Mouse (Mus musculus): ENCODE measurements at regions not wholly inside any gene's neighbourhood (a gene's known extent, or its start where the extent isn't known, plus 50 kb on each side); places are given as distances from the start of the nearest gene placed in this dataset.

DNA sequence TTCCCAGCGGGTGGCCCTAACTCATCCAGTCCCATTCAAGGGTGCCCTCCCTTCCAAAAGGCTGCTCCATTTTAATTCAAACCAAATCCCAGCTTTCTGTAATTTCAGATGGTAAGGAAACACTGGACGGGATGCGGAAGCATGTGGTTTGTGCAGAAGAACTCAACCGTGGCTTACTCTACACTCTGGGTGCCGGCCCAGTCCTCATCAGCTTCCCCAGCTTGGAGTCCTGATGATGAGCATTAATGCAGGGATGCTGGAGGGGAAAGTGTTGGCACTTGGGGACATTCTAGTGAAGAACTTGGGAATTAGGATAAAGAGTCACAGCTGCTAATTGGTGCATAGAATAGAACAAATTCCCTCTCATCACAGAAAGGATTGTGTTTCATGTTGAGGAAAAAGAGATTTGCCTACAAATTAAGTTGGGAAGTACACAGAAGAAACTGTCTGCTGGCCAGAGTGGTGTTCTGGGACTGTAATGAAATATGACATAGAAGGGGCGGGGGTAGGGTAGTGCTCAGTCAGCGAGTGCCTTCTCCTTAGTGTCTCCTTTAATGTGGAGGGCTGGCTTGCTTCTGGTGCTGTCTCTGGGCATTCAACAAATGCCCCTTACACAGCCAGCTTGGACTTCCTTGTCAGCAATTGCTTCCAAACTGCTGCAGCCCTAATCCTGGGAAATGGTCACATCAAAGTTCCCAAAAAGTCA lies 285.0 kb upstream of the Bmper start:
- in situ Hi-C loops (cut with MboI, MseI) = no loop called here

DNA sequence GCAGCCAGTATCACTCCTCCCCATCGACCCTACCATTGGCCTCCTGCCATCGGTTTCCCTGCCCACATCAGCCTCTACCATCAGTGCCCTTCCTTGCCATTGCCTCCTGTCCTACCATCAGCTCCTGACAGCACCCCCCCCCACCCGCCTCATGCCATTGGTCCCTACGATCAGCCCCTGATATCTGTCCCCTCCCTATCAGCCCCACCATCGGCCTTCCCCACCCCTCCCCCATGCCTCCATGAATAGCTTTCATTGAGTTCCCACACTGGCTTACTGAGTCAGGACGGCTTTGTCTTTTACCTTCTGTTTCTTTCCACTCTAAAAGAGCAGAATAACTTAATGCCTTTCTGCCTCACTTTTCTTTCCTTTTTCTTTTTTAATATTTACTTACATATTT lies 277.9 kb upstream of the Bmper start:
- in situ Hi-C loops (cut with MboI, MseI) = no loop called here

DNA sequence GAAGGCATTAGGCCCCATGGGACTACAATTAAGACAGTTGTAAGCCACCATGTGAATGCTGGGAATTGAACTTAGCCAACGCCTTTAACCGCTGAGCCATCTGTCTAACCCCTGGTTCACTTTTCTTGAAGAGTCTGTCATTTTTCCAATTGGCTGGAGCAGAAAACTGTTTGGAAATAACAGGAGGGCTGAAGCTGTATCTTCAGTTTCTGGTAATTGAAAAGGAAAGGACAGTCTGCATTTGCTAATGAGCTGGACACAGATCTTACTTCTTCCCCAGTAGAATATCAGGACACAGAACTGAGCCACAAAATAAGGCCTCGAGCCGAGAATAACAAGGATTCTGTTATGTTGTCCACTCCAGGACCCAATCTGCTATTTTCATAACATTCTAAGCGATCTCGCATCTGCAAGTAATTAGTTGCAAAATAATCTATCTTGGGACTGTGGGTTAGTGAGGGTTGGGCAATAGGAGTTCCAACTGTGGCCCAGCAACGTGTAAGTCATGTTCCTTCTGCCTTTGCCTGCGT lies 277.4 kb upstream of the Bmper start:
- in situ Hi-C loops (cut with MboI, MseI) = no loop called here

DNA sequence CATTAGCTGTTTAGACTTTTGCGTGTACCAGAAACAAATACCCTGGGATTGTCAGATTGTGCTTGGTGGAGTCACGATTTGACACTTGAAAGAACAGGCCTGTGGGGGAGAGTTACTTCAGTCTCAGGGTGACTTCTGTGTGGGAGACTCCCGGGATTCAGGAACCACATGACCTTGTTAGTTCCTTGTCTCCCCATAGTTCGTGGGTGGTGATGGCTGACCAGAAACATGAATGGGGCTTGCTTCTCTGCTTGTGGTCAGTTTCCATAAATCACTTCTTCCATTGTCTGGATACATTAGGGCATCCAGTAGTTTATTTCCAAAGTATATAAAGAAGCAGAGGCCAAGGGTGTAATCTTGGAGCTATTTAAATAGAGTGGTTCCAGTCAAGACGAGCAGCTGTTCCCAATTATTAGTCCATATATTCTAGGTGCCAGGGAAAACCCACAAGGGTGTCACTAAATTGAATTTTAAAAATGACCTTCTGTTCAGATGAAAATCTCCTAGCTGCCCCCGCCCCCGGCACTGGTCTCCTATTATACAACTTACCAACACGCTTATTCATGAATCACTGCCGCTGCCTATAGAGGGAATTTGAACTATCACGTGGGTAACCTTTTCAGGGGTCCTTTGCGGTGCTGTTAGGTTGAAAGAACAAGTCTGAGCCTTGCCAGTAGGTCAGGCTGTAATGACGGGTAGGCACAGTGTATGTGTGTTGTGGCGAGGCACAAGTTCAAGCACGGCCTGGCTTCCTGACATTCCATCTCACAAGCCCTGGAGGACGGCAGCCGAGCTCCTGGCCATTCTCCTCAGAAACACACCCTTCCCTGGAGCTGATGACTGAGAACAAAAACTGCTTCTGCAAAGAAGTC lies 270.1 kb upstream of the Bmper start:
- in situ Hi-C loops (cut with MboI, MseI) = no loop called here

DNA sequence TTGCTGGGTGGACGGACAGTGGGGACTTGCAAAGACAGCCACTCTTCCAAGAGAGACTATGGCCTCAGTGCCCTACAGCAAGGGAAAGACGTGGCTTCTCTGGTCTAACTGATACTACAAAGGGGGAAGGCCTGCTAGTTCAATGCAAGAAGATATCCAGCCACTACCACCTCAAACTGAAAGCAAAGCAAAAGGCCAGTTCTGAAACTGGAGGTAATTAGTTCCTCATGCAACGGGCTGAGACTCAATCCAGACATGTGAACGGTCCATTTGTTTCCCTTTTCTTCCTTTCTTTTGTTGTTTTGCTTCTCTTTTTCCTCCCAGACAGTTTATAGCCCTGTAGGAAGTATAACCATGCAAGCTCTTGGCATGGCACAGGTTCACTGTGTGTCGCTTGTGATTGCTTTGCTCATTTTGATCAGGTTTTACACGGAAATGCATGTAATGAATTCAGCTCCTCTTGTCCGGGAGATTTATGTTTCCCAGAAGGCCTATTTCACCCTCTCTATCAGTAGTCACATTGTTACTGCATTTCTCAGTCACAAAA lies 260.5 kb upstream of the Bmper start:
- in situ Hi-C loops (cut with MboI, MseI) = no loop called here

DNA sequence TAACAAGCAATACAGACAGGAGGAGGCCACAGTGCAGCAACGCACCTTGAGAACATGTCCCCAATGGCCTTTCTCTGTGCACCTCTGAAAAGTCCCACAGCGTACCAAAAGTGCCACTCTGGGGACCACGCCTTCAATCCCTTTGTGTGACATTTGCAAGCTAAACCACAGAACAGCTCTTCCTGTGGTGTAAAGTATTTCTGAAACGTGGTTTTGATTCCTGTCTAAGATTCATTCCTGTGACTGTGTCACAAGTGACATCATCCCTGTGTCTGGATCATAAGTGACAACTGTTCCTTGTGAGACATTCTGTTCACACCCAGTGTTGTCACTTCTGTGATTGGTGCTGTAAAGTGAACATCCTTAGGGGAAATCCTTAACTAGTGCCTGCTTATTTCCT lies 251.6 kb upstream of the Bmper start:
- in situ Hi-C loops (cut with MboI, MseI) = no loop called here

DNA sequence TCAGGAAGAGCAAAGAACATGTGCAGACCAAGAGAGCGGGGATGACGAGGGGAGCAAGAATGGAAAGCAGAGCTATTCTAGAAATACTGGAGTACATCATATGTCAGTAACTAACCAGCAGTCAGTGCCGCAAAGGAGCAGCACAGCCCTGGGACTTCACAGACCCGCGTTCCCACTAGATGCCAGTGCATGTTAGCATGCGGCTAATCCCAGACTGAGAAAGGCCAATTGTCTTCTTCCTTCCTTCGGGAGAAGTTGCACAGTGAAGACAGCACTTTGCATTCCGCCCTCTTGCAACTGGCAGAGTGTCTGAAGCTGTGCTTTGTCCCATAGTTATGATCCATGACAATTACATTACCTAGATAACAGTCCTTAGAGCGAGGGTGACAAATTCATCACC lies 246.1 kb upstream of the Bmper start:
- in situ Hi-C loops (cut with MboI, MseI) = no loop called here

DNA sequence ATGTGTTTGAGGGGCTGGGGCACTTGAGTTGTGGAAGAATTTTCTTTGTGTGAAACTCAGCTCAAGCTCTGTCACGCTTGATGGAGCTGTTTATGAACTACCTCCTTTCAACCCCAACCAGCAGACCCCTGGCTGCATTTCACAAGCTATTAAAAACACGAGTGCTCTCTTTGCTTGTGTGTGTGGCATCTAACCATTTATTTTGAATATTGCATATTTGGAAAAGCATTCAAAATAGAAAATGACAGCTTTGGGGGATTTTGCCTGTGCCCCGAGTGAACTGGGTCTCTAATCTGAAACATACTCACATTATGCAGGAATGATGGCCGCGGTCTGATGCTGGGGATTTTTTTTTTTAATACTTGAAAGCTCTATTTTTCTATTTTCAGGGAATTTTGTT lies 243.2 kb upstream of the Bmper start:
- in situ Hi-C loops (cut with MboI, MseI) = no loop called here

DNA sequence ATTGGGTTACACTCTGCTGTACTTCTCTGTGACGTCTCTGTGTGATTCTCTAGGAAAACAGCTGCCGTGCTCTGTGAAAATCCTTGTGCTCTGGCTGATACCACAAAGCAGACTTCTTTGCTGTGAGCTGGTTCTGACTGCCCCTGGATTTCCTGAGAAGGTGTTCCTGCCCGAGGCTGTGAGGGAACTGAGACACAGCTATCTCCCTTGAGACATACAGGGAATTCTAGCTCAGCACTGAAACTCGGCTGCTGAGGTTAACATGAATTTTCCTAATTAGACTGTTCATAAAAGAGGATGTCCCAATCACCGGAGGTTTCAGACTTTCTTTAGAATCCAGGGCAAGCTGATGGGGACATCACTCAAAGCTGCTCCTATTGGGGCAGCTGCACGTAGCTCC lies 233.4 kb upstream of the Bmper start:
- in situ Hi-C loops (cut with MboI, MseI) = no loop called here

DNA sequence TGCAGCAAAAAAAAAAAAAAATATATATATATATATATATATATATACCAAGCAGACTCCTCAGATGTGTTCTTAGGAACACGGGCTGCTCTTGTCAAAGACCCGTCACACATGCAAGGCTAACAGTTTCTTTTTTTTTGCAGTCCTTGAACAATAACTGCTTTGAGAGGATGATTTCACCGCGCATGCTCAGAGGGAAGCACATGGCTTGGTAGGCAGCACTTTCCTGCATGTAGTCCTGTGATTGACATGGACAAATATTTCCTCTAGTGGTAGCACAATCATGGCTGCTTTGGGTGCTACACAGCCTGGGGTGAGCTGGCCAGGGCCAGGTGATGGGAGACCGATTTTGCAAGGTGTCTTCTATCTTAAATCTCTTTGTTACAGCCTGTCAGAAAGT lies 229.3 kb upstream of the Bmper start:
- in situ Hi-C loops (cut with MboI, MseI) = no loop called here

DNA sequence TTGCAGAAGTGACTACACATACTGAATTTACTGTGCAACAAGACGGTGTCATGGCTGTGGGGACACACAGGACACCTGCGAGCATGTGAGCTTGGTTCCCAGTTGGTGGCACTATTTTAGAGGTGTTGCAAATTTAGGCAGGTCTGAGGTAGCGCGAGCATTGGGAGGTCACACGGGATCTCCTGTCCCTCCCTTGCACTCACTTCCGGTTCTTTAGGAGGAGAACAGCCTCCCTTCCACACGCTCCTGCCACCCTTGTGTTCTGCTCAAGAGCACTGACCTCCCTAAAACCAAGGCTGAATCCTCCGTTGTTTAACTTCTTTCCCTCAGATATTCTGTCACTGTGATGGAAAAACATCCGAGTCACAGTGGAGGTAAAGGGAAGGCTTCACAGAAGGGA lies 227.3 kb upstream of the Bmper start:
- in situ Hi-C loops (cut with MboI, MseI) = no loop called here

DNA sequence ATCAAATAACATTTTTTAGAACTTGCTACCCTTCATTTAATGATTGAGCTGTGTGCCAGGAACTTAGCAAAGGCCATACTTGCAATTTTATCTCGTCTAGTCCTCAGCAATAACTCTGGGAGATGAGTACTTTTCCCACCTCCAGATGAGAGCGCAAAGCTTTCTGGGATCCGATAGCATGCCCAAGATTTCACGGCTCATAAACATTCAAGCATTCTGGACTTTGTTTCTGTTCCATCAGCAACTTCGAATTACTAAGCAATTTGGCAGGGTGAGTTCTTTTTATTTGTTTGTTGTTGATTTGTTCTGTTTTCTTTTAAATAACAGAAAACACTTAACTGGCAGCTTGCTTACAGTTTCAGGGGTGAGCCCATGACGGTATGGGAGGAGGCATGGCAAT lies 224.6 kb upstream of the Bmper start:
- in situ Hi-C loops (cut with MboI, MseI) = no loop called here

DNA sequence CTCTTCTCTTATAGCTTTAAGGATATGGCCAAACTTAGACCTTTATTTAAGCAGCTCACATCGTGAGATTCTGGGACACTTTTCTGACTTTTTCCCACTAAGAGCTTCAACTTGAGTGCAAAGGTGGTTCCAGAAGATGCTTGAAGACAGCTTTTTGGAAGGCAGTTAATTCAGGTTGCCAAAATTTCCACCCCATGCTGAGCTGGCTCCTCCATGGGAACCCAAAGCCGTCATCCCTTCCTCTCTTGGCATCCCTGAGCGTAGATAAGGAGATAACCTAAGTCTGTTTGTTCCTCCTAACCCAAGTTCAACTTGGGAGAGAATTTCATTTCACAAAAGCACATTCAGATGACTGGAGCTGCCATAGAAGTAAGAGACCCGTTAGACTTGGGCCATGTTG lies 223.7 kb upstream of the Bmper start:
- in situ Hi-C loops (cut with MboI, MseI) = no loop called here

DNA sequence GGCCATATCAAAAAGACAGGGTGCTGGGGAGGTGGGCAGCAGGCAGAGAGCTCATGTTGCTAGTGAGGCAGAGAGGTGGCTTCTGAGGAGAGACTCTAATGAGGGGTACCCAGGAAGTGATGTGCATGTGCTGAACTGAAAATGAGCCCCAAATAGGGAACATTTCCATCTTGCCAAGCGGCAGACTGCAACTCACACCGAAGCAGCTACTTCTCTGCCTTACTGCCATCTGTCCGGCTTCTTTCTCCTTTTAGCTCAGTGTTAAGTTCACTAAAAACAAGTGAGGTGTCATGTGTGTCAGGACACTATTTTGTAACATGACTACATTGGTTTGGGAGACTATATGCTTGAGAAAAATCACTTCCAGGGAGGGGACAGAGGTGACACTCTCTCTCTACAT lies 222.7 kb upstream of the Bmper start:
- in situ Hi-C loops (cut with MboI, MseI) = no loop called here

DNA sequence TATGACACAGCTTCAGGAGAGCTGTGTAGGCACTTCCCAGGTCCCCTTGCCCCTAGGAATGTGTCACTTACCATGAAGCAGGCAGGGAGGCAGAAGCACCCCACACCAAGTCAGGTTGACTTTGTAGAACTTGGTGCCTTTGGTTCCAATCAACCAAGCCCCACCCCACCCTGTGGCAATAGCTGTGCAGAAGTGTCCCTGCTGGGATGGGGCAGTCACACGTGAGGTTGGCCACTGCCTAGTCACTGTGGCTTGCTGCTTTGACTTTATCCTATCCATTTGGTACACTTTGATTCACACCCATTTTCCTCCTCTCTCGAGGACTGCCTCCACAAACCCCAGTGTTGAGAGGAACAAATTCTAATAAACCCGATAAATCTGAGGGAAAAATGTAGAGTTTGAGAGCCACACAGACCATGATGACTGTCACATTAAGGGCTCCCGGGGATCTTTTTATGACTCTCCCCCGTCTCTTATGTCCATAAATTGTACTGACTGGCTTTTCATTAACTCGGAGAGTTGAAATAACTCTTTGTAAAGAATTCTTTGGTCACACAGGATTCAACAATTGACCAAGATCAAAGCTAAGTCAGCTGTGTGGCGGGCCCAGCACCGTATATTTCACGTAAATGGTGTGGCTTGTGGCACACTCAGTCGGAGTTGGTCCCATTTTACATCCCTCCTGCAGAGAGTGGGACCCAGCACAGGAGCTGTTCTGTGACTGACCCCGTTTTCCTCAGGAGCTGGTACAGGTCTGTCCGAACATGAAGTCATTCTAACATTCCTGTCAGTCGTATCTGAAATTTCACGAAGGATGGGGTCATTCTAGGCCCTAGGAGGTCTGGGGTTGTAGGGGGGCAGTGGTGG lies 219.4 kb upstream of the Bmper start:
- in situ Hi-C loops (cut with MboI, MseI) = no loop called here

DNA sequence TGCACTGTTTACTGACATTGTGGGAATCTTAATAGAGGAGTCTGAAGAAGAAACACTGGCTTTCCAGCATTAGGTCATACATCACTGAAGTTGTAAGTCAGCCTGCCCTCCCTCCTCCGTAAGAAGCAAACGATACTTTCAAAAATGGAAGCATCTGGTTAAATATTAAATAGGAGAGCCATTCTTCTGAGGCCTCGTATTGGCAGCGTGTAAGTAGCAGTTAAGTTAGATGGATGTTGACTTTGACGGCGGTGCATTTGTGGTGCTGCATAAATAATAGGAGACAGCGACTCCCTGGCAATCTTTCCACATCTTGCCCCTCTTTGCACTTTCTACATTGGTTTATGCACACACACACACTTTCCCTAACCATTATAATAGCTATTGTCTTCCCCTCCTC lies 217.9 kb upstream of the Bmper start:
- in situ Hi-C loops (cut with MboI, MseI) = no loop called here

DNA sequence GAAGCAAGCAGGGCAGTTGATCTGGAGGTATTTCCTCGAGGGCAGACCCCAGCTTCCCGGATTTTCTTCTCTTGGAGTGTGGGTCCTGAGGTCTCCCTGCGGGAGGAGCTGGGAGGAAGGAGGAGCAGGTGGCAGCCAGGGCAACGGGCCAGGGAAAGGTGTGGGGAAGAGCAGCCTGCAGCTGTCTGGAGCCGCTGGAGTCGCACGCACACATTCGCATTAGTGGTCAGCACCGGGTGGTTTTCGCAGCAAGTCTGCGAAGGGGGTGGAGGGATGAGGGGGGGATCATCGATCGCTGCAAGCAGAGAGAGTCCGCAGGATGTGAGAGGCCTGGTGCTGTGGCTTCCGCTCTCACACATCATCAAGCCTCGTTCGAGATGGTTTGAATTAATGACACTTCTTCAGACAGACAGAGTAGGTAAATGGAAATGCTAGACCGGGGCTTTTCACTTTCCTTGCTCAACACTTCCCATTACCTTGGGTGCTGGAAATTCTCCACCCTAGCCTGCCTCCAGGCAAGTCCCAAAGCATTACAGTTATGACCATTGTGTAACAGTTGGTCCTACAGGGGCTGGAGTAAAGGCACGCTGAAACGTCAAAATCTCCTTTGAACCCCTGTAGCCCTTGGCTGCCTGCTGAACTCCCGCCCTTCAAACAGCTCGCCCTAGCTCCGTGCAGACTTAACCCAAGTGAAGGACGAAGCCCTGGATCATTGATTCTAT lies 213.3 kb upstream of the Bmper start:
- in situ Hi-C loops (cut with MboI, MseI) = loop anchor here (10.0 kb wide), 1 partner anchor 475 kb away; no protein-coding TSS in a partner anchor

DNA sequence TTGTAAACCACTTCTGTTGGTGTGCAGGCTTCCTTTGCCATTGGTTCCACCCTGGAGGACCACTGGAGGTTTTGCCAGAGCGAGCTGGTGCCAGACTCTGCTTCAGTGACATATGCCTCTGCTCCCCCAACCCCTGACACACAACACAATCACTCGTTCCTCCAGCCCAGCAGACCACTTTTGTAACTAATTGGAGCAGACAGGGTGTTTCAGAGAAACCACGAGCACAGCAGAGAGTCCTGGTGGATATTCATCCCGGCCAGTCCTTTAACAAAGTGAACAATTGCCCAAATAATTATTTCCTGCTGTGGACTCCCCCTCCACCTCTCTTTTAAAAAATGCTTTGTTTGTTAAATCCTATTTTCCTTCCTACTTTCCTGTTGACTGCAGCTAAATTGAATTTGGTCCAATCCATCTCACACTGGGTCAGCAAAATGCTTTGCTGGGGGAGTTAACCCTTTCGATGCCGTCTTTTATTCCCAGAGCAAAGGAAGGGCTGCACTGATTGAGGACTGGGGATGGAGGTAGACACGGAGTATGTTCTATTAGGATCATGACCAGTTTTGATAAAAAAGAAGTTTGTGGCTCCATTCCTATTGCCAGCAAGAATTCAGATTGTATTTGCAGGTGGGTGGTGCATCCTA lies 211.4 kb upstream of the Bmper start:
- in situ Hi-C loops (cut with MboI, MseI) = loop anchor here (10.0 kb wide), 1 partner anchor 477 kb away; no protein-coding TSS in a partner anchor

DNA sequence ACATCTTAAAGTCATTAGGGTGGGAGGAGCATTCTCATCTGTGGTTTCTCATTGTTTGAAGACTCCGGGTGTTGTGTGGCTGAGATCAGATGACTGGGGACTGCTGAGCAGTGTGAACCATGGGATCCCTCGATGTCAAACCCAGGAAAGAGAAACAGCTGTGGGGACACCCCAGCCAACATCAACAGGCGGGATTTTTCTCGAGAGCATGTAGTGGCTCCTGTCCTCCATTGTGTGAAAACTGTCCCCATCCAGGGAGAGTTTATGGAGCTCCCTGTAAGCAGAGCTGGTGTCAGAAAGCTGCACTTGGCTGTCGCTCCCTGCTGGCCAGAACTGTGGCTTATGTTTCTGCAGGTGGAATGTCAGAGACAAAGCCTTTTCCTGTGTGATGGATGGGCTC lies 210.7 kb upstream of the Bmper start:
- in situ Hi-C loops (cut with MboI, MseI) = loop anchor here (10.0 kb wide), 1 partner anchor 477 kb away; no protein-coding TSS in a partner anchor

DNA sequence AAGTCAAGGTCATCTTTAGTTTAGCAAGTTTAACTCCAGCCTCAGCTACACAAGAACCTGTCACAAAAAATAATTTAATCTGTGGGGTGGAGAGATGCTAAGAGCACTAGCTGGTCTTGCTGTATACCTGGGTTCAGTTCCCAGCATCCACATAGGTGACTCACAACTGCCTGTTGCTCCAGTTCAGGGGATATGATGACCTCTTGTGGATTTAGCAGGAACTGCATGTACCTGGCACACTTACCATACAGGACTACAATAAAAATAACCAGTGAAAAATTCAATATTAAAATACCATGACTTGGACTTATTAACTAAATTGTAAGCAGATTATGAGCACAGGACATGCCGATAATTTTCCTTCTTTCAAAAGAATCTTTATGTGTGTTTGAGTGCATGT lies 206.1 kb upstream of the Bmper start:
- in situ Hi-C loops (cut with MboI, MseI) = loop anchor here (10.0 kb wide), 1 partner anchor 482 kb away; no protein-coding TSS in a partner anchor

All from regulatory T cell (primary cell).